Mouse (Mus musculus) midbrain, embryonic 12.5 days (tissue): ENCODE measurements around the gene Ckmt2. TPM values are rescaled to one million over a fixed set of nuclear protein-coding genes. Genes with fewer than 3 reads are reported as not detected.

Source experiments
- polyA plus RNA-seq: library from polyadenylated mRNA; unstranded; fragments of >200 nt; fragmentation: Nextera tagmentation; extraction: Ambion mirVana; gene quantifications from 2 replicates; pipeline ENCODE4 v1.2.1, GENCODE M21; 2016

Ckmt2 gene
- polyA plus RNA-seq, 1 experiment from 2014 or later: not detected

Other genes with a start within 250 kb of the Ckmt2 start
- gene Acot12, start 135.4 kb downstream of the Ckmt2 start, polyA plus RNA-seq: not detected in 2 replicates
- gene Zcchc9, start 69.2 kb downstream of the Ckmt2 start, polyA plus RNA-seq: 26.6 and 29.6 TPM in 2 replicates